Mouse (Mus musculus): ENCODE measurements at regions not wholly inside any gene's neighbourhood (a gene's known extent, or its start where the extent isn't known, plus 50 kb on each side); places are given as distances from the start of the nearest gene placed in this dataset.

DNA sequence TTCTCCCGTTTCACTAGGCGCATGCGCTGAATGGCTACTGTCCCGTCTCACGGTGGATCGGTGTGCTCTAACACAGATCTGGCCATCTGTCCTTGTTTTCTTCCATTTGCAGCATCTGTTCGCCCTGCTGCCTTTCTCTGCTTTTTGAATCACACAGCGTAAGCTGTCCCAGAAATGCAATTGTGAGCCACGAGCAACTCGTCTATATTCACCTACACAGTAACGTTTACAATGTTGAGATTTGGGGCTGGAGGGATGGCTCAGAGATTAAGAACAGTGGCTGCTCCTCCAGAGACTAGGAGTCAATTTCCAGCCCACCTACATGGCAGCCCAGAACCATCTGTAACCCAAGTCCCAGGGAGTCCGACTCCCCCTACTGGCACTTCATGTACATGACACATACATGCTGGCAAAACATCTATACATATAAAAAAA is 72.2 kb upstream of the Cnot2 start:
- DNase-seq (ENCODE audit: low spot score), result no peak

- no peak for DNase-seq (ENCODE audit: low spot score)
These were observed 68.0 kb upstream of the Cnot2 start for GRCm38 (mm10) chr10:116649287-116649686.

DNA sequence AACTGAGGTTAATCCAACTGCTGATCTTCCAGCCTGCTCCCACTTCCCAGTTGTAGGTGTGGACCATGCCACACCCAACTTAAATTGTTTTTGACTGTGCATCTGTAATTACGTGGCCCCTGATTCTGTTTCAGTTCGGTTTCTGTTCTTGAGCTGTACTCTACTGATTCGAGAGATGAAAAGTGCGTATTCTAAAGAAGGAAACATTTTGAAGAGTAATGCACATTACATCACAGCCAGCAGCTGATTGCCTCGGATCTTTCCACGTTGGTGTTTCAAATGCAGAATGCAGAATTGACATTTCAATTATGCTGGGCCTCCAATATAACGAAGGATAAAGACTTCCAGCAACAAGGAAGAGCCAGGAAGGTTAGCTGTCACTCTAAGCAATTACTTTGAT is 64.7 kb upstream of the Cnot2 start:
- no peak for DNase-seq (ENCODE audit: low spot score)

GRCm38 (mm10) chr10:116645631-116646030 is 64.3 kb upstream of the Cnot2 start:
- DNase-seq (ENCODE audit: low spot score), result no peak

- DNase-seq (ENCODE audit: low spot score), result no peak
These were observed 63.8 kb upstream of the Cnot2 start for GRCm38 (mm10) chr10:116645108-116645507.

All from ovary, postnatal 36 days (tissue).